Mouse (Mus musculus) myocyte (in vitro differentiated cells): ENCODE results near the gene Ahnak.

Experiments used
- E2F4 ChIP-seq: IDR thresholded peaks from one replicate; pipeline ENCODE4 v1.6.1; 2011; ENCODE audit warnings: mild to moderate bottlenecking, control low read depth, moderate library complexity; ENCODE audit not compliant: insufficient read depth
- MAX ChIP-seq: IDR thresholded peaks from one replicate; pipeline ENCODE4 v1.6.1; 2011; ENCODE audit warnings: low read depth, mild to moderate bottlenecking, control low read depth
- MYOD1 ChIP-seq, 3 experiments: IDR thresholded peaks; one replicate each; pipeline ENCODE4 v1.6.1; 2011; ENCODE audit warnings: control low read depth in 2 of 3, low read depth in 2 of 3, mild to moderate bottlenecking in 2 of 3, moderate library complexity in 1 of 3; ENCODE audit not compliant: insufficient read length in 2 of 3, control insufficient read depth in 1 of 3
- MYOG ChIP-seq, 3 experiments: IDR thresholded peaks; one replicate each; pipeline ENCODE4 v1.6.1; 2011; ENCODE audit warnings: control low read depth in 2 of 3, low read depth in 2 of 3, mild to moderate bottlenecking in 2 of 3; ENCODE audit not compliant: insufficient read length in 2 of 3, control insufficient read depth in 1 of 3, insufficient read depth in 1 of 3
- POLR2A ChIP-seq: IDR thresholded peaks from one replicate; pipeline ENCODE4 v1.6.1; 2011; ENCODE audit warnings: low read depth, mild to moderate bottlenecking, control low read depth, moderate library complexity; ENCODE audit not compliant: insufficient read length
- TCF12 ChIP-seq: IDR thresholded peaks from one replicate; pipeline ENCODE4 v1.6.1; 2011; ENCODE audit warnings: mild to moderate bottlenecking, control low read depth; ENCODE audit not compliant: poor library complexity, insufficient read depth, severe bottlenecking
- USF1 ChIP-seq: IDR thresholded peaks from one replicate; pipeline ENCODE4 v1.6.1; 2011; ENCODE audit warnings: low read depth, mild to moderate bottlenecking, control low read depth, moderate library complexity

GRCm38 (mm10) chr19:9026634-9027033, 37.5 kb downstream of the Ahnak start:
- TF ChIP-seq POLR2A, result no peak
- TF ChIP-seq E2F4, result no peak
- no peak for TF ChIP-seq TCF12
- TF ChIP-seq MYOG (IDR thresholded peaks at IDR 0.05; ENCODE audit: control insufficient read depth in 1 of 3, insufficient read depth in 1 of 3, insufficient read length in 2 of 3, low read depth in 2 of 3), result peak in 1 of 3 experiments; percentile 27
- TF ChIP-seq MYOD1 (IDR thresholded peaks at IDR 0.05; ENCODE audit: control insufficient read depth in 1 of 3, insufficient read length in 2 of 3, low read depth in 2 of 3), result peak in 1 of 3 experiments; percentile 1
- TF ChIP-seq USF1, result peak; percentile 36
- no peak for TF ChIP-seq MAX
